Mouse (Mus musculus) lung, postnatal 0 days (tissue): ENCODE results near the gene Serp1. TPM values are rescaled to one million over a fixed set of nuclear protein-coding genes. Genes with fewer than 3 reads are reported as not detected.
A peak's percentile ranks its signal among the peaks of the same experiment; 100 is the strongest.
"Not testable (repeated sequence)": the region's sequence is repeated elsewhere in the genome, so short reads cannot be mapped to it uniquely, and the experiment has no call there.

Experiments used
- ATAC-seq: fragments of 200-750 bp; cut with Nextera tagmentation; 2 replicates; pipeline ENCODE4 v1.8.0; 2017; ENCODE audit warnings: moderate library complexity
- DNase-seq: peaks from one replicate; pipeline ENCODE4 v3.0.0-alpha.2; 2016; ENCODE audit warnings: low spot score
- H3K27ac ChIP-seq: fragments of 300-500 bp; sonication (generic); 2 replicates; pipeline ENCODE4 v1.5.1; 2014; ENCODE audit warnings: antibody characterized with exemption, mild to moderate bottlenecking, low read length, mixed read lengths
- H3K27me3 ChIP-seq: fragments of 300-500 bp; sonication (generic); replicated peaks from 2 replicates; pipeline ENCODE4 v1.6.1; 2014; ENCODE audit warnings: low read length, mixed read lengths; ENCODE audit not compliant: insufficient read depth
- H3K36me3 ChIP-seq: fragments of 300-500 bp; sonication (generic); 2 replicates; pipeline ENCODE4 v1.6.1; 2014; ENCODE audit warnings: low read length, mixed read lengths; ENCODE audit not compliant: insufficient read depth
- H3K4me1 ChIP-seq: fragments of 300-500 bp; sonication (generic); 2 replicates; pipeline ENCODE4 v1.6.1; 2014; ENCODE audit warnings: antibody characterized with exemption, low read depth, low read length, mixed read lengths; ENCODE audit not compliant: insufficient read depth
- H3K4me2 ChIP-seq: fragments of 300-500 bp; sonication (generic); replicated peaks from 2 replicates; pipeline ENCODE4 v1.6.1; 2014; ENCODE audit warnings: low read depth, mild to moderate bottlenecking, low read length, moderate library complexity, mixed read lengths
- H3K4me3 ChIP-seq: fragments of 300-500 bp; sonication (generic); 2 replicates; pipeline ENCODE4 v1.5.1; 2014; ENCODE audit warnings: low read depth, low read length
- H3K9ac ChIP-seq: fragments of 300-500 bp; sonication (generic); replicated peaks from 2 replicates; pipeline ENCODE4 v1.6.1; 2014; ENCODE audit warnings: low read depth, mild to moderate bottlenecking
- H3K9me3 ChIP-seq: fragments of 300-500 bp; sonication (generic); 2 replicates; pipeline ENCODE4 v1.6.1; 2016; ENCODE audit warnings: low read length, mixed read lengths
- CTCF ChIP-seq: IDR thresholded peaks from 2 replicates; pipeline ENCODE4 v1.5.1; 2016; ENCODE audit warnings: antibody characterized with exemption, mild to moderate bottlenecking
- EP300 ChIP-seq: IDR thresholded peaks from 2 replicates; pipeline ENCODE4 v1.6.1; 2016; ENCODE audit warnings: antibody characterized with exemption, mild to moderate bottlenecking, control low read depth
- WGBS: fragments of 180-500 bp; shearing (Covaris S2); extraction: QIAGEN DNeasy Blood & Tissue Kit; methylation state at CpG from one replicate; pipeline ENCODE4 v1.1.7; 2014; 5-methylcytosine and 5-hydroxymethylcytosine counted together
- polyA plus RNA-seq: library from polyadenylated mRNA; unstranded; fragments of >200 nt; fragmentation: Nextera tagmentation; extraction: Ambion mirVana; gene quantifications from 2 replicates; pipeline ENCODE4 v1.2.1, GENCODE M21; 2015

Serp1 gene
- polyA plus RNA-seq, 1 experiment from 2014 or later = 117 TPM

DNA sequence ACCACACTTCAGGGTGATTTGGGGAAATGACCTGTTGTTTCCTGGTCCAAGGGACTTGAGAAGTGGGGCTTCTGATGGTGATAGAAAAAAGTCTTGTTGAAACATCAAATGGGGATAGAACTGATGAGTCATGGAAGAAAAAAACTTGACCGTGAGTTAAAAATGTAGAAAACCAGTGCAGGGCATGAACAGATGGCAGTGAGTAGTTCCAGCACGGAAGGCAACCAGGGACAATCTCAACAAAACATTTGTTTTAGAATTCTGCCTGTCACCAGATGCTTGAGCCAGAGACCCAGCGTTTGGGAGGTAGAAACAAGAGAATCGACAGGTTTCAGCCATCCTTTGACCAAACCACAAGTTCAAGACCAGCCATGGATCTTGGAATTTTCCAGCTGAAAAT is 32.1 kb downstream of the Serp1 start:
- no peaks in the 10 kb centered on the region for H3K36me3 ChIP-seq
- no peak overlapping the region for H3K27ac ChIP-seq
- WGBS = 77% methylated on average over 4 of the region's 4 CpGs
- no peak overlapping the region for H3K9ac ChIP-seq
- H3K27me3 ChIP-seq = no peaks in the 10 kb centered on the region
- no peak overlapping the region for H3K4me2 ChIP-seq
- ATAC-seq (no peak), DNase-seq (no peak)
- no peak overlapping the region for H3K4me3 ChIP-seq
- no peaks in the 10 kb centered on the region for H3K4me1 ChIP-seq
- H3K9me3 ChIP-seq = no peaks in the 10 kb centered on the region
- no peak for TF ChIP-seq CTCF
- no peak for TF ChIP-seq EP300

DNA sequence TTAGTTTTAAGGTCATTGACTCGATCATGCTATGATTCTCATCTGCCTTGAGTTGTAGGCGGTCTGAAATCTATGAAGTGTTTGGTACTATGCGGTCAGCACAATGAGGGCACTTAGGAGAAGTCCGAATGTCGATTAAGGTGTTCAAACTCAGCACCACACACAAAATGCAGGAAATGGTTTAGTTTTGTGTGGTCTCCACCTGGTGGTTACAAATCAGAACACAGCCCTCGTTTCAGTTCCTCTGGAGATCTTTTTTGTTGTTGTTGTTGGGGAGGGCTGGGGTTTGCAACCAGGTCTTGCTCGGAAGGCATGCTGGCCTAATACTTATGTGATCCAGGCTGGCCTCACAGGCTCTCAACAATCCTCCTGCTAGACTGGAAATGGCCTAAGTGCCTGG is 34.9 kb downstream of the Serp1 start:
- Histone ChIP-seq H3K4me3 (no peak overlapping the region), H3K9me3 (no peaks in the 10 kb centered on the region), H3K36me3 (no peaks in the 10 kb centered on the region), H3K4me1 (no peaks in the 10 kb centered on the region), H3K27me3 (no peaks in the 10 kb centered on the region), H3K27ac (no peak overlapping the region), H3K9ac (no peak overlapping the region), H3K4me2 (no peak overlapping the region)
- DNase-seq = peak; percentile 11
- WGBS = 62% methylated on average over 7 of the region's 7 CpGs
- no peak for ATAC-seq
- TF ChIP-seq CTCF (peak; percentile 70), EP300 (no peak)

DNA sequence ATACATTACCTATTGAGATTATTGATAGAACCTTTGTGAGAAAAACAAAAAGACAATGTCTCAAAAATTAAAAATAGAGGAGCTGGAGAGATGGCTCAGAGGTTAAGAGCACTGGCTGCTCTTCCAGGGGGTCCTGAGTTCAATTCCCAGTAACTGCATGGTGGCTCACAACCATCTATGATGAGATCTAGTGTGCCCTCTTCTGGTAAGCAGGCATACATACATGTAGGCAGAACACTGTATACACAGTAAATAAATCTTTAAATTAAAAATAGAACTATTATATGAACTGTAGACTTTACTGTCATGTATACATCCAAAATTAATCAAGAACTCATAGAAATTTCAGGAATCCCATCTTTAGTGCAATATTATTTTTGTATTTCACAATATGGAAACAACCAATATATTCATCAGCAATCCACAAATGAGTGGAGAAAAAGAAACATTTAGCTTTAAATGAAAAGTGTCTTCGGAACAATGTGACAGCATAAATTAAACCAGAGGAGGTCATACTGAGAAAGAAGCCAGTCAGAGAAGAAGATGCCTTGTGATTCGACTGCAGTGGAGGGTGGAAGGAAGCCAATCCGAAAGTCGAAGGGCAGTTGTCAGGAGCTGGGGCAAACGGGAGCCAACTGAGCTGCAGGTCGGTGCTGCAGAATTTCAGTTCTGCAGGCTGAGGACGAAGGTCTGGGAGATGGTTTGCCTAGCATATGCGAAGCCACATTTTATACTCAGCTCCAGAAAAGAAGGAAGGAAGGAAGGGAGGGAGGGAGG is 37.5 kb downstream of the Serp1 start:
- Histone ChIP-seq H3K9me3 (no peaks in the 10 kb centered on the region), H3K27ac (no peak overlapping the region), H3K4me1 (no peaks in the 10 kb centered on the region), H3K27me3 (no peaks in the 10 kb centered on the region), H3K4me3 (no peak overlapping the region), H3K4me2 (no peak overlapping the region), H3K36me3 (no peaks in the 10 kb centered on the region), H3K9ac (no peak overlapping the region)
- no peak for ATAC-seq
- 65% methylated on average over 7 of the region's 8 CpGs for WGBS
- DNase-seq = no peak
- TF ChIP-seq CTCF (peak; percentile 48), EP300 (no peak)

DNA sequence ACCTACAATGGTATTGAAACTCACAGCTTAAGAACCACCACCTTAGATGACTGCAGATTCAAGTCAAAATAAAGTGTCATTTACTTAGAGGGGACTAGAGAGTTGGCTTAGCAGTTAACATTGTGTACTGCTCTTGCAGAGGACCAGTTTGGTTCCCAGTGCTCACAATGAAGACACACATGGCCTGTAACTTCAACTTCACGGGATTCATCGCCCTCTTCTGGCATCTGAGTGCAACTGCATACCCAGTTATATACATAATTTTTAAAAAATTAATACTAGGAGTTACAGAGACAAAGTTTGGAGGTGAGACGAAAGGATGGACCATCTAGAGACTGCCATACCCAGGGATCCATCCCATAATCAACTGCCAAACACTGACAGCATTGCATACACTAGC is 38.6 kb downstream of the Serp1 start:
- no peak overlapping the region for H3K9ac ChIP-seq
- no peak overlapping the region for H3K4me3 ChIP-seq
- TF ChIP-seq CTCF (peak; percentile 34), EP300 (no peak)
- H3K4me2 ChIP-seq = no peak overlapping the region
- H3K36me3 ChIP-seq = no peaks in the 10 kb centered on the region
- WGBS = 69% methylated on average over 3 of the region's 3 CpGs
- DNase-seq (no peak), ATAC-seq (no peak)
- no peaks in the 10 kb centered on the region for H3K4me1 ChIP-seq
- H3K27me3 ChIP-seq = no peaks in the 10 kb centered on the region
- H3K27ac ChIP-seq = no peak overlapping the region
- H3K9me3 ChIP-seq = no peaks in the 10 kb centered on the region

DNA sequence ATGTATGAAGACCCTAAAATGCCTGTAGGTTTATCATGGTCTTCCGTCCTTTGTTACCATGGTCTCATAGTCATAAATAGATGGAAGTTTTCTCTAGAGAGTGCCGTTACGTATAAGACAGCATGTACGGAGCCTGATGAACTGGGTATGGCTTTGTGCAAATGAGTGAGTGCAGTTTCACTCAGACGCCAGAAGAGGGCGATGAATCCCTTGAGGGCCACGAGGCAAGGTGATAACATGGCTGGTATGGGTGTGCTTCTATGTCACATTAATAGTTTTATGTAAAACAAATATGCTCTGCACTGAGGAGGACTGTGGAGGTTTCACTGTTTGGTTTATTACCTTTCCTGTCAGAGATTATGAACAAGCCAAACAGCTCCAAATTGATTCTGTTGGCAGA is 39.8 kb downstream of the Serp1 start:
- Histone ChIP-seq H3K9ac (no peak overlapping the region), H3K9me3 (no peaks in the 10 kb centered on the region), H3K4me3 (no peak overlapping the region), H3K36me3 (no peaks in the 10 kb centered on the region), H3K27me3 (no peaks in the 10 kb centered on the region), H3K4me1 (no peaks in the 10 kb centered on the region), H3K27ac (no peak overlapping the region), H3K4me2 (no peak overlapping the region)
- 69% methylated on average over 7 of the region's 7 CpGs for WGBS
- peak; percentile 59 for TF ChIP-seq CTCF
- no peak for TF ChIP-seq EP300
- ATAC-seq = no peak
- peak; percentile 12 for DNase-seq

DNA sequence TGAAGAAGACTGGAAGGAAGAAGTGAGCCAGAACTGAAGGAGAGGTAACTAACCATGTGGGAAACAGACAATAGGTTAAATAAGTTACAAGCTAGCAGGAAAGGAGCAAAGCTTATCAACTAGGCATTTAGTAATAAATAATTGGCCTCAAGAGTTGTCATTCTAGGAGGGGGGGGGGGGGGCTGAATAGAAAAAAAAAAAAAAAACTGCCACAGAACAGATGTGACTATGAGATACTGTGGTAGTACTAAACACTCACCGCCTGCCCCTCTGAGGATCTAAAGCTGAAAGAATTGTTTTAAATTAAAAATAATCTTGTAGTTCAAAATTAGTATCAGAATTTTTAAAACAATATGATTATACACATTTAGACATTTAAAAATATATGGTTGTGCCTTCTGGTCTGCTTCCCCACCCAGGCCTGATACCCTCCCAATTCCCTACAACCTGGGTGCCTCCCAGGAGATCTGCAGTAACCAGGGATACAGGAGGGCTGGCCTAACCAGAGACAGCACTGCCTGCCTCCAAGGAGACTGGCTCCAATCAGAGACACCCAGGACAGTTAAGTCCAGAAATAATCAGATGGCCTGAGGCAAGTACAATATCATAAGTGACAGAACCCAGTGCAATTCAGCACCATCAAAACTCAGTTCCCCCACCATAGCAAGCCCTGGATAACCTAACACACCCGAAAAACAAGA is 46.8 kb downstream of the Serp1 start:
- no peak for DNase-seq
- no peaks in the 10 kb centered on the region for H3K36me3 ChIP-seq
- no peaks in the 10 kb centered on the region for H3K4me1 ChIP-seq
- H3K4me3 ChIP-seq = no peak overlapping the region
- TF ChIP-seq EP300 = no peak
- no peak for TF ChIP-seq CTCF
- no peak overlapping the region for H3K4me2 ChIP-seq
- no peak overlapping the region for H3K27ac ChIP-seq
- no peaks in the 10 kb centered on the region for H3K27me3 ChIP-seq
- WGBS = 87% methylated on average over 2 of the region's 2 CpGs
- ATAC-seq = no peak
- no peaks in the 10 kb centered on the region for H3K9me3 ChIP-seq
- H3K9ac ChIP-seq = no peak overlapping the region

DNA sequence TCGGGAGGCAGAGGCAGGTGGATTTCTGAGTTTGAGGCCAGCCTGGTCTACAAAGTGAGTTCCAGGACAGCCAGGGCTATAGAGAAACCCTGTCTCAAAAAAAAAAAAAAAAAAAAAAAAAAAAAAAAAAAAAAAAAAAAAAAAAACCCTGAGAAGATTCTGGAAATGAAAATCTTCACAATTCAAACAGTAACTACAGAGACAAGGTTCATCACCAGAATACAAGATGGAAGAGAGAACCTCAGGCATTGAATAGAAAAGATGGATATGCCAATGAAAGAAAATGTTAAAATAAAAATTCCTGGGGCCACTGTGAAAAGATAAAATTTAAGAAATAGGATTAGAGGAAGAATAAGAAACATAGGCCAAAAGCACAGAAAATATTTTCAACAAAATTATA is 50.4 kb downstream of the Serp1 start:
- not testable (repeated sequence) for H3K27me3 ChIP-seq, H3K36me3 ChIP-seq

More for the DNA sequence above, 50.4 kb downstream of the Serp1 start:
- H3K9ac ChIP-seq, H3K27ac ChIP-seq, H3K4me1 ChIP-seq, H3K4me2 ChIP-seq, H3K4me3 ChIP-seq, ATAC-seq, H3K9me3 ChIP-seq, DNase-seq: not testable (repeated sequence)
- WGBS = 91% methylated on average over 1 of the region's 1 CpGs
